Mouse (Mus musculus): ENCODE data around the gene Borcs7.

GRCm38 (mm10) chr19:46679720-46680383 lies 9.9 kb upstream of the Borcs7 start:
- TF ChIP-seq CTCF (IDR thresholded peaks at IDR 0.05; ENCODE audit: low read depth, low read length) (no peak), POLR2AphosphoS5 (IDR thresholded peaks at IDR 0.05; ENCODE audit: insufficient replicate concordance, low read depth, low read length) (no peak)
